Mouse (Mus musculus) thymus, adult 2 months (tissue): ENCODE results near the gene Slc18a3. TPM values are rescaled to one million over a fixed set of nuclear protein-coding genes. Genes with fewer than 3 reads are reported as not detected.

Experiments used
- DNase-seq: peaks from one replicate; pipeline ENCODE4 v3.0.0; 2021
- H3K27ac ChIP-seq: fragments of 200-500 bp; 2 replicates; pipeline ENCODE4 v1.5.1; 2012; ENCODE audit warnings: low read length, control low read depth; ENCODE audit not compliant: control insufficient read depth, insufficient read depth
- H3K27me3 ChIP-seq: fragments of 200-500 bp; 2 replicates; pipeline ENCODE4 v1.6.1; 2012; ENCODE audit warnings: mild to moderate bottlenecking, low read length, moderate library complexity, mixed read lengths; ENCODE audit not compliant: control insufficient read depth, insufficient read depth
- H3K36me3 ChIP-seq: fragments of 200-500 bp; 2 replicates; pipeline ENCODE4 v1.6.1; 2012; ENCODE audit warnings: mild to moderate bottlenecking, low read length, moderate library complexity; ENCODE audit not compliant: control insufficient read depth, insufficient read depth
- H3K4me1 ChIP-seq: fragments of 200-500 bp; replicated peaks from 2 replicates; pipeline ENCODE4 v1.6.1; 2012; ENCODE audit warnings: low read length; ENCODE audit not compliant: control insufficient read depth, insufficient read depth
- H3K4me3 ChIP-seq: fragments of 200-500 bp; 2 replicates; pipeline ENCODE4 v1.5.1; 2012; ENCODE audit warnings: mild to moderate bottlenecking, low read length, control low read depth, moderate library complexity; ENCODE audit not compliant: control insufficient read depth, insufficient read depth
- CTCF ChIP-seq: fragments of 200-500 bp; IDR thresholded peaks from 2 replicates; pipeline ENCODE4 v1.5.1; 2012; ENCODE audit warnings: mild to moderate bottlenecking, control low read depth, low read length, moderate library complexity, borderline replicate concordance; ENCODE audit not compliant: control insufficient read depth, poor library complexity, insufficient read depth; ENCODE audit errors: extremely low read depth
- POLR2A ChIP-seq: fragments of 200-500 bp; IDR thresholded peaks from 2 replicates; pipeline ENCODE4 v1.6.1; 2012; ENCODE audit warnings: mild to moderate bottlenecking, low read length, control low read depth, moderate library complexity; ENCODE audit not compliant: control insufficient read depth, poor library complexity, insufficient read depth; ENCODE audit errors: extremely low read depth
- WGBS: fragments of 180-500 bp; shearing (Covaris S2); methylation state at CpG from one replicate; pipeline ENCODE4 v1.1.7; 2018; 5-methylcytosine and 5-hydroxymethylcytosine counted together
- polyA plus RNA-seq: library from polyadenylated mRNA; depleted of rRNA; stranded (reverse); fragments of >200 nt; gene quantifications from 2 replicates; pipeline ENCODE4 v1.2.3, GENCODE M21; 2012

Gene Slc18a3
- polyA plus RNA-seq, 1 experiment: 0.16 TPM

DNA sequence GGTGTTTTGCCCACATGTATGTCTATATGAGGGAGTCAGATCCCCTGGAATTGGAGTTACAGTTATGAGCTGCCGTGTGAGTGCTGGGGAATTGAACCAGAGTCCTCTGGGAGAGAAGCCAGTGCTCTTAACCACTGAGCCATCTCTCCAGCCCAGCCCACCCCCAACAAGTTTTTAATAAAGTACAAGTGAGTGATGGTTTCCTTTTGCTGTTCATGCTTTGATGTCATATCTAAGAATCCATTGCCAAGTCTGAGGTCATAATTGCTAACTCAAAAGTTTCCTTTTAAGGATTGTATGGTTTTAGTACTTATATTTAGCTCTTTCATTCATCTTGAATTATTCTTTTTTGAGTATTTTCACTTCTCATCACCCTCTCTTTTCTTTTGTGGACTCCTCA, 39.2 kb upstream of the Slc18a3 start:
- DNase-seq: no peak
- 86% methylated on average over 1 of the region's 1 CpGs for WGBS
- Histone ChIP-seq H3K27me3 (no peaks in the 10 kb centered on the region), H3K27ac (no peak overlapping the region), H3K4me3 (no peak overlapping the region), H3K36me3 (no peaks in the 10 kb centered on the region), H3K4me1 (no peaks in the 10 kb centered on the region)
- TF ChIP-seq CTCF (no peak), POLR2A (no peak)

DNA sequence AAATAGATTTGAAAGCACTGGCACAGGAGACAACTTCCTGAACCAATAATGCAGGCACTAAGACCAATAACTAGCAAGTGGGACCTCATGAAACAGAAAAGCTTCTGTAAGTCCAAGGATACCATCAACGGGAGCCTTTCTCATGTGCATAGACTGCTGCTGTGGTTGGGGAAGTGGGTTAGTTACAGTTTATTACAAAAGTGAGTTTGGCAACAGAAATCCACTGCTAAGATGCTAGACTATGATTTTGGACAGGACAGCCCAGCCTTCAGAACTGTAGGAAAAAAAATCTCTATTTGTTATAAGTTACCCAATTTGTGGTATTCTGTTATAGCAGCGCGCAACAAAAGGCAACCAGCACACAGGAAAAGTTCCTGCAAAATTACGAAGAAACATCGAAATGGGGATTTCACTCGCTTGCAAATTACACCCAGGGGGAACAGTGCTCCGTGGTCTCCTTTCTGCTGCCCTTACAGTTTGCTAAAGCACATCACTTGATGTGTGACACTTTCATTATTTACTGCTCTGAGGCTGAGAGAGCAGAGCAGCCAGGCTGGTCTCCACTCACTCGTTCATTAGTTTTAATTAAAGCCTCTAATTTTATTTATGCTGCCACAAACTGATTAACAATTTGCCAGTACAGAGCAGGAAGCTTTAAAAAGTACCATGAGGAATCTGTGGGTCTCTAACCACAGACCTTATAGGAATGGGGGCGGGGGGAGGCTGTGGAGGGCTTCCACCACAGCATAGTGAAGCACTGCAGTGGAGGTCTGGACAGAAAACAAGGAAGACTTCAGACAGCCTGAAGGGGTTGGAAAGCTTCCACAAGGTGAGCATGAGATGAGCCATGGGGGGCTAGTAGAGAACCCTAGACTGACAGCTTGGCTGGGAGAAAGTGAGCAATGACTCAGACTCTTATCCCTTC, 38.4 kb upstream of the Slc18a3 start:
- Histone ChIP-seq H3K36me3 (no peaks in the 10 kb centered on the region), H3K27ac (no peak overlapping the region), H3K4me1 (no peaks in the 10 kb centered on the region), H3K4me3 (no peak overlapping the region), H3K27me3 (no peaks in the 10 kb centered on the region)
- TF ChIP-seq POLR2A: no peak
- no peak for TF ChIP-seq CTCF
- WGBS: 56% methylated on average over 9 of the region's 9 CpGs
- DNase-seq: no peak

DNA sequence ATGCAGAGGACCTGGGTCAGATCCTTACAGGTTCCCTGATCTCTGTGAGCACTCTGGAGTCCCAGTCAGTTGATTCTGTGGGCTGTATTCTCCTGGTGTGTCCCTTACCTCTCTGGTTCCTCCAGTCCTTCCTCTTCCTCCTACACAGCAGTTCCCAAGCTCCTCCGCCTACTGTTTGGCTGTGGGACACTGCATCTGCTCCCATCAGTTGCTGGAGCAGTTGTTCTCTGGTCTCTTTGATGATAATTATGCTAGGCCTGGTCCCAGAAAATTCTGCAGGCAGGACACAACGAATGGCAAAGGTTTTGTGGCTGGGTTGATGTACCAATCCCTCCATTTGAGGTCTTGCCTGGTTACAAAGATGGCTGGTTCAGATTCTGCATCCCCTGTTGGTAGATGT, 36.7 kb upstream of the Slc18a3 start:
- WGBS: 76% methylated on average over 2 of the region's 2 CpGs
- Histone ChIP-seq H3K27ac (no peak overlapping the region), H3K4me3 (no peak overlapping the region), H3K27me3 (no peaks in the 10 kb centered on the region), H3K4me1 (no peaks in the 10 kb centered on the region), H3K36me3 (no peaks in the 10 kb centered on the region)
- no peak for DNase-seq
- TF ChIP-seq POLR2A: no peak
- TF ChIP-seq CTCF: no peak

DNA sequence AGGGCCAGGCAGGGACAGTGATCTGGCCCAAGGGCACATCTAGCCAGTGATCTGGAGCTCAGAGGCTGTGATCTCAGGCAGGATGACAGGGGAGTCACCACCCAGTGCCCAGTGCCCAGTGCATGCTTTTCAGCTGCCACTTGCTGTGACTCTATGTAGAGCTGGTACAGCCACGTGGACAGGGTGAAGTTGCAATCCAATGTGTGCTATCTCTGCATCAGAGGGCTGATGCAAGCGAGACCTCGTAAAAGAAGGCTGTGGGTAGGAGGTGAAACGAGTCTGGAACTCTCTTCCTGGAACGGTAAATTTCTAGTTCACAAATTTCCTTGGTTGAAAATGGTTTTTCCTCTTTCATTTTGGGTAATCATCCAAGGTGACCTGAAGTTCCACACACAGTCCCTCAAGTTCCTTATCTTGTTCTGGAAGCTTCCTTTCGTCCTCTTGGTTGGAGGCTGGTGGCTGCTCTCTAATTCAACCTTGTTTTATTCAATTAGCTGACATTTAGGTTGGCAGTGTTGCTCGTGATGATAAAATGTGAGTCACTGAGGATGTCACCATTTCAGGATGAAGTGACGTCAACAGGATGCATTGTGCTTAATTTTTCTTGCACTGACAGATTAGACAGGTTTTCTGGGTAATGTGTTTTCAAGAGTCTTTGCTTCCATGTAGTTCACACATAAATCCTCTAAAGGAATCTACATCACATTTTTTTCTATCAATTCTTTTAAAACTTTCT, 31.6 kb upstream of the Slc18a3 start:
- no peak overlapping the region for H3K4me3 ChIP-seq
- TF ChIP-seq CTCF: no peak
- no peak for TF ChIP-seq POLR2A
- DNase-seq: no peak
- no peaks in the 10 kb centered on the region for H3K27me3 ChIP-seq
- H3K36me3 ChIP-seq: no peaks in the 10 kb centered on the region
- 61% methylated on average over 8 of the region's 8 CpGs for WGBS
- no peak overlapping the region for H3K27ac ChIP-seq
- no peaks in the 10 kb centered on the region for H3K4me1 ChIP-seq

DNA sequence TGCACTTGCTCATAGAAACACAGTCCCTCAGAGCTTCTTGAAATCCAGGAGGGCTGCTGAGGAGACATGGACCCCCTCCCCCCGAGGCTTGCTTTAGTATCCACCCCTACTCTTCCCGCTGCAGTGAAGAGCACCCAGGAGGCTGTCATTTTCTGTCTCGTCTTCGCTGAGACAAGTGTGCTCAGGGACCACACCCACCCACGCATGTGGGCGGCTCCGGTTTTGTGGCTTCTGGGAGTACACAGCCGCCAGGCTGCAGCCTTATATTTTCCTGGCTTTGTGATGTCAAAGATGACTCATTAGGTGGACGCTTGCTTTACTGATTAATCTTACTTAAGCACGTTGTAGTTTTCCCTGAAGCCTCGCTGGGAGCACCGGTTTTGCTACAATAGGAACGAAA, 27.9 kb upstream of the Slc18a3 start:
- Histone ChIP-seq H3K4me1 (no peaks in the 10 kb centered on the region), H3K36me3 (no peaks in the 10 kb centered on the region), H3K27ac (no peak overlapping the region), H3K27me3 (no peaks in the 10 kb centered on the region), H3K4me3 (no peak overlapping the region)
- no peak for DNase-seq
- 12% methylated on average over 13 of the region's 13 CpGs for WGBS
- no peak for TF ChIP-seq POLR2A
- TF ChIP-seq CTCF: no peak

DNA sequence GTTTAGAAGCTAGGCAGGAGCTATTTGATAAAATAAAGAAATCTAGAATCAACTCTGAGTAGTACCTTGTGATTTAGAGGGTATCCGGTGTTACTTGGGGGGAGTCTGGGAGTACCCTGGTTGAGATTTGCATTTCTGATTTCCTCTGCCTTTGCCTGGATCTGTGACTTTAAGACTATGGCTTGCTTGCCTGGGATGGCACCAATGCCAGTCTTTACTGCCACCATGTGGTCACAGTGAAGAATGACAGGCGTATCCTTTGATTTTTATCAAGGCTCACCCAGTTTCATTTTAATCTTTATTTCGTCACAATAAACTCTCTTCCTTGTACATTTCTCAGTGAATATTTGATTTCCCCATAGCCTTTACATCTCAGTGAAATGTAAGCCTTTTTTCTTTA, 17.4 kb upstream of the Slc18a3 start:
- TF ChIP-seq CTCF (no peak), POLR2A (no peak)
- no peak overlapping the region for H3K27ac ChIP-seq
- H3K27me3 ChIP-seq: no peaks in the 10 kb centered on the region
- 7% methylated on average over 3 of the region's 3 CpGs for WGBS
- no peak overlapping the region for H3K4me3 ChIP-seq
- H3K36me3 ChIP-seq: no peaks in the 10 kb centered on the region
- H3K4me1 ChIP-seq: no peaks in the 10 kb centered on the region
- no peak for DNase-seq
